Mouse (Mus musculus) erythroblast, adult 5-6 weeks (primary cell): ENCODE data around the gene Tm7sf3. TPM values are rescaled to one million over a fixed set of nuclear protein-coding genes. Genes with fewer than 3 reads are reported as not detected.
"Not testable (repeated sequence)": the region's sequence is repeated elsewhere in the genome, so short reads cannot be mapped to it uniquely, and the experiment has no call there.

Experiments
- ATAC-seq: replicated peaks from 2 replicates; pipeline ENCODE4 v1.8.0; 2016; ENCODE audit warnings: moderate number of reproducible peaks, mild to moderate bottlenecking, moderate TSS enrichment, inconsistent platforms; ENCODE audit not compliant: poor library complexity, low FRiP score, severe bottlenecking
- total RNA-seq, 2 experiments: library from RNA; stranded (forward) in 1 of 2; stranded (reverse) in 1 of 2; fragments of 150-400 nt in 1 of 2; fragments of 200-764, 138-1000 nt in 1 of 2; gene quantifications; 2 replicates each; pipeline versions ENCODE4 v1.2.3 to v1.2.4; 2015 to 2017; ENCODE audit warnings: low replicate concordance in 2 of 2

The Tm7sf3 gene
- total RNA-seq, 2 experiments from 2014 or later = 18.6 to 33.0 TPM

DNA sequence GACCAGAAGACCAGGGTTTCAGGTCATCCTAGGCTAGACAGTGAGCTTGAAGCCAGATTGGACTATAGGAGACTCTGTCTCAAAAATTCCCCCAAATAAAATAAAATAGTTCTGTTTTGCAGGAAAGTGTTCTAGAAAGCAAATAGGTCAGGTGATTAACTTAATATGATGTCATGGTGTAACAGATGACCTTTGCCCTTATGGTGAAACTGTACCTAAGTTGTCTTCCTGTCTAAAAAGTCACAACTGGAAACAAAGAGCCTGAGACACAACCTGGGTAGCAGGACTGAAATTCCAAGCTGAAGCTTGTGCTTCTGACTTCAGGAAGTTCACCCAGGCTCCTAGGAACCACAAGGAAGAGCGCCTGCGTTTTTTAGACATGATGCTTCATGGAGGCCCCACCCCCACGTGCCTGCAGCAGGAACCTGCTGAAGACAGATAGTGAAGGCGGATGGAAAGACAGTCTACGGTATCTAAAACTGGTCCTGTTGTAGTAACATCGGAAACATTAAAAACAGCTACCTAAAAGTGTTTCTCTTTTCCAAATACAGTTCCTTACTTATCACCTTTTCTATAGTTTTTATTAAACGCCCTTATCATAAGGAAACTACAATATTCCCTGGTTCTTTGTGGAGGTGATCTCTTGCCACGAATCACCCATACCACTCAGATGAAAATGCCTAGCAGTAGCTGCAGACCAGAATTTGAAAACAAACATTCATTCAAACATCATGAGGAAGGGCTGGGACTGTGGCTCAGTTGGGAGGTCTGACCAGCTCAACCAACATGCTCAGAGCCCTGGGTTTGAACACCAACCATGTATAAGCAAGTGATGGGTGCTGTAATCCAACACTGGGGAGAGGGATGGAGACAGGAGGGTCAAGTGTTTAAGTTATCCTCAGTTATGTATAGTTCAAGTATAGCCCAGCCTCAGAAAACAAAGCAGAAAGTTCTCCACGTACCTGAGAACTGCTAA is 12.6 kb downstream of the Tm7sf3 start:
- peak; percentile 82 for ATAC-seq

DNA sequence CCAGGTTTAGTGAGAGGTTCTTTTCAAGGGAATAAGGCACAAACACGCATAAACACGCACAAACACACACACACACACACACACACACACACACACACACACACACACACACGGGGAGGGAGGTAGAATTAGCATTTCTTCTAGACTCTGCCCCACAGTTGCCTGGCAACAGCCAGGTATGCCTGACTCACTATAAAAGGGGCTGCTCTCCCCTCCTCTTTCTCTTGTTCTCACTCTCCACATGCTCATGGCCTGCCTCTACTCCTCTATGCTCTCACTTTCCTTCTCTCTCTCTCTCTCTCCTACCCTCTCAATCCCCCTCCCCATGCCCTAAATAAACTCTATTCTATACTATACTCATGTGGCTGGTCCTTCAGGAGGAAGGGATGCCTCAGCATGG is 14.5 kb downstream of the Tm7sf3 start:
- no peak for ATAC-seq

DNA sequence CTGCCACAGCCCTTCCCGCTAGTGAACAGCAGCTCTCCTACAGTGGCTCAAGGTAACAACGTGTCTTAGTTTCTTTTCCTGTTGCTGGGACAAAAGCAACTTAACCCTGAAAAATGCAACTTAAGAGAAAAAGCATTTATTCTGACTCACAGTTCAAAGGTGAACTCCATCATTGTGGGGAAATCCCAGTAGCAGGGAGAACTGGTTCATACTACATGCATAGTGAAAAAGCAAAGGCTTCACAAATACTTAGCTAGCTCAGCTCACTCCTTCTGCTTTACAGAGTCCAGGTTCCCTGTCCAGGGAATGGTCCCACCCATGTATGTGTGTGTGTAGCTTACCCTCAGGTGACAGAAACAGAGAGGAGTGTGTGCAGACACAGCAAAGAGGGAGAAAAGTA is 26.0 kb downstream of the Tm7sf3 start:
- no peak for ATAC-seq

DNA sequence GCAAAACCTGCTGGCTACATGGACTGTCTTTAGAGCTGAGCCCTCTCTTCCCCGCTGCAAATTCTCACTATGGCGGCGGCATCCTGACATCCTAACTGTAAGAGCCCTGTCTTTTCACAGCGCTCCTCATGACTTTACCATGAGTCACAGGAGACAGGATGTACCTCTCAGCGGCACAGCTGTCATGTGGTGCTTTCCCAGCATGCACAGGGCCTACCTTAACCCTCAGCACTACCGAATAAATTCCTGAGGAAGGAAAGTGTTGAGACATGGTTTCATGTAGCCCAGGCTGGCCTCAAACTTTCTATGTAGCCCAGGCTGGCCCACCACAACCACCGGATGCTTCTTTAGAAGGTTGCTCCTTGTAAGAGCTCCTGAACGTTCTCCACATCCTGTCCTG is 26.7 kb downstream of the Tm7sf3 start:
- no peak for ATAC-seq

DNA sequence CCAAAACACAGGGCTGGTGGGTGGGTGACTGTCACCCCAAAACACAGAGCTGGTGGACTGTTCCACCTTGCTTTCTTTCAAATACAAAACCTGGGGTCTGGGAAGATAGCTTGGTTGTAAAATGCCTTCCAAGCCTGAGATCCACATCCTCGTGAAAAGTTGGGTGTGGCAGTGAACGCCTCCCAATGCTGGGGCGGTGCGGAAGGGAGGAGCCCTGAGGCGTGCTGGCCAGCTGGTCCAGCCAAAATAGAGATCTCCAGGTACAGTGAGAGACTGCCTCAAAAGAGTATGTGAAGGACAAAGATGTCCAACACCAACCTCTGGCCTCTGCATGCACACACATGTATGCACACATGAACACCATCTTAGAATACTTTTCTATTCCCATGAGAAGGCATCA is 28.1 kb downstream of the Tm7sf3 start:
- ATAC-seq = peak; percentile 71

DNA sequence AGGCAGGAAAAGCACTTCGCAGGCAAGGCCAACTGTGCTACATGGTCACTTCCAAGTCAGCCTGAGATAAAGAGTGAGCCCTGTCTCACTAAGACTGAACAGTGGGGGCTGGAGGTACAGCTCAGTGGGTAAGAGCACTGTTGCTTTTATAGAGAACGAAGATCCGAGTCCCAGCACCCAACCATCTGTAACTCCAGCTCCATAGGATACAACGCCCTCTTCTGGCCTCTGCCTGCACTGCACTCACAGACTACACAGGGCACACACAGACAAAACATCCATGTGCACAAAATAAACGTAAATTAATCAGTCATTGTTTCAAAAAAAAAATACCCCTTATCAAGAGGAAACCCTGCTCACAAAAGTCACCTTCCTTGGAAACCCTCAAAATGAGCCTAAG is 28.7 kb downstream of the Tm7sf3 start:
- ATAC-seq = no peak

DNA sequence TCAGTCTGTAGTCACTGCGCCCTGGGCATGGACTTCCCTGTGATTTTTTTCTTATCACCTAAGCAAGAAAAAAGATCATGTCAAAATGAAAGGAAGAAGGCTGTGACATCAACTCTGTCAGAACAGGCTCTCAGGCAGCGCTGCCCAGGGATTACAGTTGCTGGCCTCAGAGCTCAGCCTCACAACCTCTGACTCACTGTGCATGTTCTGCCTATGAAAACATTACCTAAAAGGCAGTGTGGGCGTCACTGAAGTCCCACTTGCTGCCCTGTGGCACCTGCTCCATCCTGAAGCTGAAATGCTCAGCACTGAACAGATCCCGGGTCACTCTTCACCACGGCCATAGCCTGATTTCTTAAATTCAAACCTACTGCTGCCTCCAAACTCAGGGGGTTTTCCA is 29.9 kb downstream of the Tm7sf3 start:
- ATAC-seq = no peak

DNA sequence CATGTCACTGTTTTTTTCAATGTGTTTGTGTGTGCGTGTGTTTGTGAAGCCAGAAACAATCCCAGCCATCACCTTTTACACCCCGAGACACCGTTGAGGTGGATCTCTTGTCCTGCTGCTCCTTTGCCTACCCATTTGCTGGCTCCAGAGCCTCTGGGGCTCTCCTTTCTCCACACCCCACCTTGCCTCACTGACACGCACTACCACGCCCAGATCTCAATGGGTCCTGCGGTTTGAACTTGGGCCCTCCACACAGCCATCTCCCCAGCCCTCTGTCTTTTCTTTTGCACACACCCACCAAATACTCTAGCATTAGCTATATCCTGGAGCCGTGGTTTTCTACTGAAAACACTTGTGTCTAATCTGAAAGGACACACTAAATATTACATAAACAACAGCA is 30.7 kb downstream of the Tm7sf3 start:
- ATAC-seq = peak; percentile 74

DNA sequence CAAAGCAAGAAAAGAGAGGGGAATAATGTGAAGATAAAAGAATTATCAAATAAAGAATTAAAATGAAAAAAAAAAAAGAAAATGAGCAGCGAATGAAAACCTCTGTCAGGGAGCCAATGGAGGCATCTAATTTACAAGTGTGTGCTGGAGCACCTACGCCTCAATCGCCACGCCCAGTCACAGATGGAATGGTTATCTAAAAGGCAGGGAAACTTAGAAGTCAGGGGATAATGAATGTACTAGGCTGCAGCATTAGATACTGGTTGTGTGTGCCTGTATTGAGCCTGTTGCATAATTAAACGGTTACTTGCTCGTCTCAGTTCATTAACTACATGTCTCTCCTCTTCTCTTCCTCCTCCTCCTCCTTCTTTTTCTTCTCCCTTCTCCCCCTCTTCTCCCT is 31.2 kb downstream of the Tm7sf3 start:
- peak; percentile 83 for ATAC-seq

DNA sequence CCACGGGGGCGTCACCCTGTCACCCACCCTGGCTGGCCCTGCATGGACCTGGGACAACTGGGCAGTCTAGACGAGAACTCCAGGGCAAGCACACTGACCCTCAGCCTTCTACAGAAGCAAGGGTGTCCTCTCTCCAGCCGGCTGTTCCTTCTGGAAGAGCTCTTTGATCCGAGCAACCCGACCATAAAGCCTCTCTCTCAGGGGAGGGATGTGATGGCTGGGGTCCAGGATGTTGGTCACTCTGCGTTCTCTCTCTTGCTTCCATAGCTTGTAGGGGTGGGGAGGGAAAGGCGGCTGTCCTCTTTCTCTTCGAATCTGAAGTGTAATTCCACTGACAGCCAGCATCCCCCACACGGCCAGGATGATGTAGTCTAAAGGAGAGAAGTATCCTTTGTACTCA is 39.0 kb downstream of the Tm7sf3 start:
- ATAC-seq = no peak

DNA sequence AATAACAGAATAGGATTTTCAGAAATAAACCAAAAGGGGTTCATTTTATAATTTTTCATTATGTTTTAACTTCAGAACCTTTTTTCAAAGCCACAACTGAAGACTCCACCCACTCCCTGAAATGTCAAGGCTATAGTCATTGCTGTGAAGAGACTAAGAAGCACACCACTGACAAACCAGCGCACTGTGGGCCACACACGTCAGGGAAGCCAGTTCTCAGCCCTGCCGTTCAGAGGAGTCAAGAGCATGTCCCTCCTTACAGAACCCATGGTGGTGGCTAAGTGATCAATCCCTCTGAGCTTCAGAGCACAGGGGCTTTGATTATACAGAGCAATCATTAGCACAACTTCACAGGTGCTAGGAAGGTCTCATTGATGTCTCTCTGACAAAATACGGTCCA is 40.0 kb downstream of the Tm7sf3 start:
- no peak for ATAC-seq

DNA sequence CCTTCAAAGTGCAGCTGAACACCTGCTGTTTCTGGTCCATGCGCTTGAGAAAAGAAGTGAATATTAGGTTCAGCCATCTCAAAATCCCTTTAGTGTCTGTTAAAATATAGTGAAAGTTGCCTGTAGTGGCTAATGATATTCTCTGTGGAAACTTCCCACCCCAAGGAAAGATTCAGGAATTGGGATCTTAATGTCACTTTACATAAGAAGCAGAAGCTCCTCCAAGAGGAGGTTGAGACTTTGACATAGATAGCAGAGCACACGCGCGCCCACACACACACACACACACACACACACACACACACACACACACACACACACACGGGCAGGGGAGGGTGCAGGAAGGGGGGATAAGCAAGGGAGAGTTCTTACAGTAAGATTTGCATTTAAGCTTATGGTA is 57.5 kb downstream of the Tm7sf3 start:
- no peak for ATAC-seq

DNA sequence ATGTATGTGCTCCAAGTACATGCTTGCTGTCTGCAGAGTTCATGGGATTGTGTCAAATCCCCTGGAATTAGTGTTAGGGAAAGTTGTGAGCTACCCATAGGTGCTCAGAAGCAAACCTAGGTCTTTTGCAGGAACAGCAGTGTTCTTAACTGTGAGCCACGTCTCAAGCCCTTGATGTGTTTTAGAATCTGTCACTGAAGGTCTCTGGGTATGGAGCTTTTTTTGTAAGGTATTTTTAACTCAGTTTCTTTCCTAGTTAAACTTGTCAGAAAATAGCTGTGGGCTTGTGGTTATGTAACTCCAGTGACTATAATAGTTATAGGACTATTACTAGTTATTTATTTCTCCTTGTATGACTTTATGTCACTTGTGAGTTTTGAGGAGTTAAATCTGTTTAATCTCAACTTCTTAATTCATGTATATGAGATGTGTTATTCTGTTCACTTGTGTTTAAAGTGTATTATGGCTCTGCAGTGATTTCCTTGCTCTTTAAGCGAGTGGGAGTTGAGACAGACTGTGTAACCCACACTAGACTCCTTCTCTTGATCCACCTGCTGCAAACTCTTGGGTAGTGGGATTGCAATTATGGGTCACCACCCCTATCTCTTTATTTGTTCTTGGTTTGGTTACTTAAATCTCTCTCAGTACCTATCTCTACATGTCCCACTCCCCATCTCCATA is 59.1 kb downstream of the Tm7sf3 start:
- no peak for ATAC-seq

DNA sequence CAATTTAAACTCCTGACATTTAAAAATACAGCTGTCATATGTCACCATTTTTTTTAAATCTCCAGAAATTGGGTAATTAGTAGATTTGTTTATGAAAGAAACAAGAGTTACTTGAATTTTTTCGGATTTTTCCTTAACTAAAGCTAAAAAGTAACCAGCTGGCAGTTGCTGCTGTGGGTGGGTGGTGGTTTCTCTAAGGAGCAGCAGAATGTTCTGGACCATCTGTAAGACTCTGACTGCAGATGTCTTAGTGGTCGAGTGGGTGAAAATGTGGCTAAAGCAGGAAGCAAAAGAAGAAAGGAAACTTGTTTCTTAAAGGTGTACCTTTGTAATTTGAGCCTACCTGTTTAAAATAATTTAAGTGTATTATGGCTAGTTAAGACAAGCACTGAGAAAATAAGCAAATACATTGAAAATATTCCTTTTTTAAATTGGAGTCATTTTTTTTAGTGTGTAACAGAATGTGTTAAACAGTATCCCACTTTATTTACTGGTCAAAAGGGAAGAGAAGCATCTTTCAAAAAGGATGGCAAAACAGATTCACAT is 62.2 kb downstream of the Tm7sf3 start:
- ATAC-seq = no peak

DNA sequence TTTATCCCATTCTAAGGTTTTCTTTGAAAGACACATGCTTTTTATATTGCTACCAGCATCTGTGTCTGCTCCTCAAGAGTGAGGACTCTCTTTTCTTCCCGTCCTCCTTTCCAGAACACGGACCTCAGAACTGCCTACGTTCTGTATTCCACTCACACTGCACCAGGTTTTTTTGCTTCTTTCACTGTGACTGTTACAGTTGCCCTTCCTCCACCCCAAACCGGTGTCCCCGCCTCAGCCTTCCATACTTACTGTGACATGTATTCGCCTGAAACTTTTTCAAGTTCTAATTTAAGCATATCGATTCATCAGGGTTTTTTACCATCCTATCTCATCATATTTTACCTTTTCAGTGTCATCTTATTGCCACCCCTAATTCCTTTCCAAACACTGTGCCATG is 64.0 kb downstream of the Tm7sf3 start:
- ATAC-seq = peak; percentile 37

DNA sequence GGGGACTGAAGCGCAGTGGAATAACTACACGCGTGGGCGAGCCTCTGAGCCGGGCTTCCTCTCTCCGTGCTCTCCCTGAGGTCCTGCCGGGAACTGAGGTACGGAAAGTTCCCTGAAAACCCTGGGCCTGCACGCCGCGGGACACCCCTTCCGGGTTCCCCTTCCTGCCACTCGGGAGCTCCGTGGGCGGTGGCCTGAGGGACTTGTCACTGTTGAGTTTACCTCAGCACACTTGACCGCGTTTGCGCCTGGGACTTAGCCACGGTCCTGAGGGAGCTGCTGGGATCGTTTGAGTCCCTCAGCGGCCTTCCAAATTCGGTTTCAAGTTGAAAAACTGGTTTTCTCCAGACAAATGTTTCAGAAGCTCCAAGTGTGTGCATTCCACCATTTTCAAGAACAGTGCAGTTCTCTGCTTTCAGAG is 64.5 kb downstream of the Tm7sf3 start:
- peak; percentile 66 for ATAC-seq

DNA sequence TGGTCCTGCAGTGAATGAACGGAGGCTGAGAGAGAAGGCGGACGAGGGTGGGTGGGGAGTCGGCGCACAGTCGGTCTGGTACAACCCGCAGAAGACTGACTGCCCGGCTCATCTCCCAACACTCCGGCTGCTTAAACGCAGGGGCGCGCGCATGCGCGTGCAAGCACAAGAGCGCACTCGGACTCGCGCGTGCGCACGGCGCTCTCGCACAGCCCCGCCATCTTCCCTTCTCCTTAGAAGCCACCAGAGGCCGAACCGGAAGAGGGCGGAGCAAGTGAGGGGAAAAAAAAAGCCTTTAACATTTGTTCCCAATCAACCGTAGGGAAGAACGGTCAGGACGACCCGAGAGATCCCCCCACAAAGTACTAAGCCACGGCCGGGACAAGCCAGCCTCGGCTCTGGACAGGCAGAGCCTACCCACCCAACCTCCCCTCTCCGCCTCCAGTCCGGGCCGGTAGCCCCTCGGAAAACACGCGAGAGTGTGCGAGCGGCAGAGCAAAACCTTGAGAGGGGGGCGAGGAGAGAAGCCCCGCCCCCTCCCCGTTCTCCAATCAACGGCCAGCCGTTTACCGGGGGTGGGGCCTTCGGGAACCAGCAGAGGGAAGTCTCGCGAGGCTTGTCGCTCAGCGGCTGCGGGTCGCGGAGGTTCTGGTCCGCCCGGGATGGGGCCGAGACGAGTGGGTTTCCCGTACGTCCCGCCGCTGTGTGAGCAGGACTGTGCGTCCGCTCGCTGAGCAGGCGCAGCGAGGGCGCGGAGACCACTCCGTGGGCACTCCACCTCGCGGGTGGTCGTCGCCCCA is 65.1 kb downstream of the Tm7sf3 start, which contains the start of gene Ints13:
Gene Ints13 (minus strand): TSS at position 526 of the 800 bp plus-strand sequence.
- peak; percentile 88 for ATAC-seq

DNA sequence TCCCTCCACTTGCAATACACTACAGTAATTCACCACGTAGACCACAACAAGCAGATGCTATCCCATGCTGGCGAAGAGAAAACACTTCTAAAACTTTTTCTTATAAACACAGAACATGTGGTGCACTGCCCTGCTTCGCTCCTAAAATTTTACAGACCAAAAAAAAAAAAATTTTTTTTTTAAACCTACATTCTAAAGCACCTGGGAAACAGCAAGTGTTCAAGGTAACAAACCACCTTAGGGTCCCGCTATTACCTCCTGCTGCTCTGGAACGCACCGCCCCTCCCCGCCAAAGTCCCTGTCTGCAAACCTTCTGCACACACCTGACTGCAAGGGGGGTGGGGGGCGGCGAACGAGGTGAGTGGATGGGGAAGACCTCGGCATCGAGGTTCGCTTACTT is 65.7 kb downstream of the Tm7sf3 start, which contains the start of gene Fgfr1op2:
Gene Fgfr1op2 (plus strand): TSS at position 301 of the 400 bp plus-strand sequence.
- no peak for ATAC-seq

DNA sequence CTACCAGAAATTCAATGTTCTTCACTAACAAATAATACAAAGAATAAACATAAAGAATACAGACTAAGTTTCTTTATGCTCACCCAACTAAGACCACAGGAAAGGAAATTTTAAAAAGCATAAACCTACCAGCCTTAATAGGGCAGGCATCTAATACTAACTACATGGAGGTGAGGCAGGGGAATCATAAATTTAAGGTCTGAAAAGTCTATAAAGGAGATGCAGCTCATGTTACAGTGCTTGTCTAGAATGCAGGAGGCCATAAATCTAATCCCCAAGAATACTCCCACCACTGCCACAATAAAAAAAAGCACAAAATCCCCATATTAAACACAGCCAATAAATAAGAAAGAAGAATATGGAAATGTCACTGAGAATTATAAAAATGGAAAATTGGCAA is 70.6 kb downstream of the Tm7sf3 start:
- no peak for ATAC-seq

DNA sequence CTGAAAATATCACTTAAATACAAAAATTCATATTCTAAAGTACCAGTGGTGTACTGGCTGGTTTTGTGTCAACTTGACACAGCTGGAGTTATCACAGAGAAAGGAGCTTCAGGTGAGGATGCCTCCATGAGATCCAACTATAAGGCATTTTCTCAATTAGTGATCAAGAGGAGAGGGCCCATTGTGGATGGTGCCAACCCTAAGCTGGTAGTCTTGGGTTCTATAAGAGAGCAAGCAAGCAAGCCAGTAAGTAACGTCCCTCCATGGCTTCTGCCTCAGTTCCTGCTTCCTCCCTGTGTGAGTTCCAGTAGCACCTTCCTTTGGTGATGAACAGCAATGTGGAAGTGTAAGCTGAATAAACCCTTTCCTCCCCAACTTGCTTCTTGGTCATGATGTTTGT is 80.2 kb downstream of the Tm7sf3 start:
- ATAC-seq = not testable (repeated sequence)
